Mouse (Mus musculus) embryonic facial prominence, embryonic 13.5 days (tissue): Measurements from ENCODE around the gene Ifi35. TPM values are rescaled to one million over a fixed set of nuclear protein-coding genes. Genes with fewer than 3 reads are reported as not detected.
A peak's percentile ranks its signal among the peaks of the same experiment; 100 is the strongest.
"Not testable (repeated sequence)": the region's sequence is repeated elsewhere in the genome, so short reads cannot be mapped to it uniquely, and the experiment has no call there.

Experiments used
- ATAC-seq: fragments of 200-750 bp; cut with Nextera tagmentation; 2 replicates; pipeline ENCODE4 v1.8.0; 2017; ENCODE audit warnings: low read depth; ENCODE audit not compliant: insufficient number of reproducible peaks, insufficient read depth, low FRiP score, low TSS enrichment
- H3K27ac ChIP-seq: fragments of 300-500 bp; sonication (generic); 2 replicates; pipeline ENCODE4 v1.5.1; 2015; ENCODE audit warnings: moderate library complexity, mild to moderate bottlenecking, inconsistent platforms
- H3K27me3 ChIP-seq: fragments of 300-500 bp; sonication (generic); 2 replicates; pipeline ENCODE4 v1.6.1; 2015; ENCODE audit warnings: mild to moderate bottlenecking, inconsistent platforms
- H3K36me3 ChIP-seq: fragments of 300-500 bp; sonication (generic); 2 replicates; pipeline ENCODE4 v1.6.1; 2015; ENCODE audit warnings: mild to moderate bottlenecking, inconsistent platforms
- H3K4me1 ChIP-seq: fragments of 300-500 bp; sonication (generic); 2 replicates; pipeline ENCODE4 v1.6.1; 2015; ENCODE audit warnings: inconsistent platforms
- H3K4me2 ChIP-seq: fragments of 300-500 bp; sonication (generic); 2 replicates; pipeline ENCODE4 v1.6.1; 2015; ENCODE audit warnings: moderate library complexity, mild to moderate bottlenecking, inconsistent platforms
- H3K4me3 ChIP-seq: fragments of 300-500 bp; sonication (generic); 2 replicates; pipeline ENCODE4 v1.5.1; 2015; ENCODE audit warnings: mild to moderate bottlenecking, inconsistent platforms
- H3K9ac ChIP-seq: fragments of 300-500 bp; sonication (generic); 2 replicates; pipeline ENCODE4 v1.6.1; 2015; ENCODE audit warnings: mild to moderate bottlenecking, inconsistent platforms
- H3K9me3 ChIP-seq: fragments of 300-500 bp; sonication (generic); 2 replicates; pipeline ENCODE4 v1.6.1; 2016; ENCODE audit warnings: inconsistent platforms
- WGBS: fragments of 180-500 bp; shearing (Covaris S2); methylation state at CpG from one replicate; pipeline ENCODE4 v1.1.7; 2015; ENCODE audit warnings: mixed read lengths; 5-methylcytosine and 5-hydroxymethylcytosine counted together
- polyA plus RNA-seq: library from polyadenylated mRNA; unstranded; fragments of >200 nt; fragmentation: Nextera tagmentation; extraction: Ambion mirVana; gene quantifications from 2 replicates; pipeline ENCODE4 v1.2.1, GENCODE M21; 2015

Ifi35 gene
- polyA plus RNA-seq, 1 experiment from 2014 or later: 10.9 TPM

- peaks cover 37% of the 10 kb centered on the region for H3K4me1 ChIP-seq
- no peak overlapping the region for H3K9ac ChIP-seq
- no peak overlapping the region; the same call in 1 of the 2 replicates for H3K4me2 ChIP-seq
- no peak overlapping the region for H3K27ac ChIP-seq
- 31% methylated on average over 13 of the region's 13 CpGs for WGBS
- peaks cover 2% of the 10 kb centered on the region; the same call in 1 of the 2 replicates for H3K27me3 ChIP-seq
- H3K9me3 ChIP-seq: no peaks in the 10 kb centered on the region
- H3K36me3 ChIP-seq: peaks cover 46% of the 10 kb centered on the region
- ATAC-seq: no peak
- no peak overlapping the region for H3K4me3 ChIP-seq
These were observed 14.6 kb downstream of the Ifi35 start for GRCm38 (mm10) chr11:101462583-101463440.

GRCm38 (mm10) chr11:101464211-101465100 lies 16.2 kb downstream of the Ifi35 start, which contains the start of gene Rnd2:
Gene Rnd2, plus strand, starts transcription at chr11:101464999.
- H3K36me3 ChIP-seq: peaks cover 30% of the 10 kb centered on the region
- 6% methylated on average over 12 of the region's 12 CpGs for WGBS
- ATAC-seq: peak; percentile 10; the same call in 1 of the 2 replicates
- no peaks in the 10 kb centered on the region for H3K9me3 ChIP-seq
- H3K27ac ChIP-seq: peak within 1 kb of the TSS; percentile 75
- H3K4me2 ChIP-seq: peak within 1 kb of the TSS; percentile 77
- H3K27me3 ChIP-seq: peaks cover 2% of the 10 kb centered on the region; the same call in 1 of the 2 replicates
- peak within 1 kb of the TSS; percentile 66 for H3K4me3 ChIP-seq
- peaks cover 44% of the 10 kb centered on the region for H3K4me1 ChIP-seq
- peak within 1 kb of the TSS; percentile 76 for H3K9ac ChIP-seq

- Histone ChIP-seq H3K27me3 (peaks cover 2% of the 10 kb centered on the region; the same call in 1 of the 2 replicates), H3K4me2 (peak overlapping the region; percentile 77), H3K9me3 (no peaks in the 10 kb centered on the region), H3K9ac (peak overlapping the region; percentile 76), H3K36me3 (peaks cover 21% of the 10 kb centered on the region), H3K4me1 (peaks cover 44% of the 10 kb centered on the region), H3K27ac (peak overlapping the region; percentile 75), H3K4me3 (peak overlapping the region; percentile 66)
- peak; percentile 41; the same call in 1 of the 2 replicates for ATAC-seq
- under 1% methylated on average over 51 of the region's 51 CpGs for WGBS
These were observed 17.1 kb downstream of the Ifi35 start for GRCm38 (mm10) chr11:101465101-101465868.

- peaks cover 2% of the 10 kb centered on the region; the same call in 1 of the 2 replicates for H3K27me3 ChIP-seq
- no peaks in the 10 kb centered on the region for H3K9me3 ChIP-seq
- peak within 1 kb of the TSS; percentile 66 for H3K4me3 ChIP-seq
- peaks cover 16% of the 10 kb centered on the region for H3K36me3 ChIP-seq
- peak within 1 kb of the TSS; percentile 76 for H3K9ac ChIP-seq
- peak within 1 kb of the TSS; percentile 77 for H3K4me2 ChIP-seq
- H3K4me1 ChIP-seq: peaks cover 44% of the 10 kb centered on the region
- 2% methylated on average over 60 of the region's 60 CpGs for WGBS
- ATAC-seq: peak; percentile 44; the same call in 1 of the 2 replicates
- peak within 1 kb of the TSS; percentile 75 for H3K27ac ChIP-seq
These were observed 17.8 kb downstream of the Ifi35 start, which contains the start of gene Vat1 for GRCm38 (mm10) chr11:101465869-101466551. Gene Vat1, minus strand, starts transcription at chr11:101466230.

- 55% methylated on average over 5 of the region's 5 CpGs for WGBS
- H3K36me3 ChIP-seq: peaks cover 11% of the 10 kb centered on the region
- not testable (repeated sequence) for H3K9me3 ChIP-seq, H3K27ac ChIP-seq, H3K9ac ChIP-seq, H3K27me3 ChIP-seq, ATAC-seq
- H3K4me1 ChIP-seq: peaks cover 44% of the 10 kb centered on the region
- peak overlapping the region; percentile 66 for H3K4me3 ChIP-seq
- H3K4me2 ChIP-seq: peak overlapping the region; percentile 77
These were observed 18.3 kb downstream of the Ifi35 start for GRCm38 (mm10) chr11:101466552-101466950.

GRCm38 (mm10) chr11:101467477-101468262 lies 19.5 kb downstream of the Ifi35 start:
- peaks cover 42% of the 10 kb centered on the region for H3K4me1 ChIP-seq
- H3K9ac ChIP-seq: peak overlapping the region; percentile 79
- H3K36me3 ChIP-seq: no peaks in the 10 kb centered on the region
- peak; percentile 77; the same call in 1 of the 2 replicates for ATAC-seq
- H3K27me3 ChIP-seq: peaks cover 5% of the 10 kb centered on the region; the same call in 1 of the 2 replicates
- 0 out of 2 replicates have a peak overlapping the region, but pooled peaks have one; percentile 11 for H3K27ac ChIP-seq
- H3K9me3 ChIP-seq: no peaks in the 10 kb centered on the region
- WGBS: under 1% methylated on average over 52 of the region's 54 CpGs
- H3K4me3 ChIP-seq: peak overlapping the region; percentile 72
- H3K4me2 ChIP-seq: peak overlapping the region; percentile 94

GRCm38 (mm10) chr11:101468263-101468688 lies 20.1 kb downstream of the Ifi35 start:
- H3K9me3 ChIP-seq: no peaks in the 10 kb centered on the region
- WGBS: under 1% methylated on average over 28 of the region's 31 CpGs
- peak overlapping the region; percentile 72 for H3K4me3 ChIP-seq
- 0 out of 2 replicates have a peak overlapping the region, but pooled peaks have one; percentile 11 for H3K27ac ChIP-seq
- peaks cover 37% of the 10 kb centered on the region for H3K4me1 ChIP-seq
- no peaks in the 10 kb centered on the region for H3K36me3 ChIP-seq
- peak overlapping the region; percentile 79 for H3K9ac ChIP-seq
- H3K27me3 ChIP-seq: peaks cover 5% of the 10 kb centered on the region; the same call in 1 of the 2 replicates
- peak; percentile 7; the same call in 1 of the 2 replicates for ATAC-seq
- H3K4me2 ChIP-seq: peak overlapping the region; percentile 94

GRCm38 (mm10) chr11:101468731-101469130 lies 20.5 kb downstream of the Ifi35 start:
- H3K27ac ChIP-seq: no peak overlapping the region
- 3% methylated on average over 13 of the region's 13 CpGs for WGBS

GRCm38 (mm10) chr11:101469155-101469554 lies 20.9 kb downstream of the Ifi35 start:
- Histone ChIP-seq H3K27ac (no peak overlapping the region), H3K36me3 (no peaks in the 10 kb centered on the region), H3K4me1 (peaks cover 29% of the 10 kb centered on the region), H3K4me3 (peak overlapping the region; percentile 72), H3K9me3 (no peaks in the 10 kb centered on the region), H3K27me3 (peaks cover 5% of the 10 kb centered on the region; the same call in 1 of the 2 replicates), H3K4me2 (peak overlapping the region; percentile 94), H3K9ac (0 out of 2 replicates have a peak overlapping the region, but pooled peaks have one; percentile 79)
- no peak for ATAC-seq
- WGBS: 62% methylated on average over 4 of the region's 4 CpGs

More at GRCm38 (mm10) chr11:101468731-101469130, 20.5 kb downstream of the Ifi35 start:
- peak overlapping the region; percentile 94 for H3K4me2 ChIP-seq
- no peaks in the 10 kb centered on the region for H3K36me3 ChIP-seq
- peaks cover 34% of the 10 kb centered on the region for H3K4me1 ChIP-seq
- H3K9ac ChIP-seq: peak overlapping the region; percentile 79
- no peaks in the 10 kb centered on the region for H3K9me3 ChIP-seq
- no peak for ATAC-seq
- peaks cover 5% of the 10 kb centered on the region; the same call in 1 of the 2 replicates for H3K27me3 ChIP-seq
- peak overlapping the region; percentile 72 for H3K4me3 ChIP-seq
